Mouse (Mus musculus) lung, postnatal 0 days (tissue): ENCODE measurements at regions not wholly inside any gene's neighbourhood (a gene's known extent, or its start where the extent isn't known, plus 50 kb on each side); places are given as distances from the start of the nearest gene placed in this dataset.

ENCODE experiments used
- CTCF ChIP-seq: IDR thresholded peaks from 2 replicates; pipeline ENCODE4 v1.5.1; 2016; ENCODE audit warnings: antibody characterized with exemption, mild to moderate bottlenecking
- EP300 ChIP-seq: IDR thresholded peaks from 2 replicates; pipeline ENCODE4 v1.6.1; 2016; ENCODE audit warnings: antibody characterized with exemption, mild to moderate bottlenecking, control low read depth

DNA sequence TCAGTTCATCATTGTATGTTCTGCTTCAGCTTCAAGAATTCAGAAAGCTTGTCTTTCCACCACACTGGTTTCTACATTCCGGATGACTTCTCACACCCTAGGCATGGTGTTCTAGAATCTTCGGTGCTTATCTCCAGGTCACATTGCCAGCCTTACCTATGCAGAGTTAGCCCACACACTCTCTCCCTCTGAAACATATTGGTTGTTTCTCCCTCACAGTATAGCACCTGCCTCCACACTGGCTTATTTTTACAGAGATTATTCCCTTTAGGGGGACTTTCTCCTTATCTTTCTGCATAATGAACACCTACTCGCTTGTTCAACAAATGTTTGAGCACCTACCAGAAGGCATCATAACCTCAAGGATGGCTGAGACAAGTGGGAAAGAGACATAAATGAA, 368.0 kb upstream of the Cdh5 start:
- TF ChIP-seq EP300: no peak
- no peak for TF ChIP-seq CTCF
